Mouse (Mus musculus) megakaryocyte, embryonic 14.5 days (primary cell): ENCODE measurements around the gene Pdia5.

Experiments used
- FLI1 ChIP-seq: IDR thresholded peaks from 2 replicates; pipeline ENCODE4 v1.6.1; 2012; ENCODE audit warnings: low read length, inconsistent platforms, mixed read lengths
- GATA1 ChIP-seq: IDR thresholded peaks from 3 replicates; pipeline ENCODE4 v1.6.1; 2012; ENCODE audit warnings: mixed read lengths, low read length, inconsistent platforms, borderline replicate concordance

DNA sequence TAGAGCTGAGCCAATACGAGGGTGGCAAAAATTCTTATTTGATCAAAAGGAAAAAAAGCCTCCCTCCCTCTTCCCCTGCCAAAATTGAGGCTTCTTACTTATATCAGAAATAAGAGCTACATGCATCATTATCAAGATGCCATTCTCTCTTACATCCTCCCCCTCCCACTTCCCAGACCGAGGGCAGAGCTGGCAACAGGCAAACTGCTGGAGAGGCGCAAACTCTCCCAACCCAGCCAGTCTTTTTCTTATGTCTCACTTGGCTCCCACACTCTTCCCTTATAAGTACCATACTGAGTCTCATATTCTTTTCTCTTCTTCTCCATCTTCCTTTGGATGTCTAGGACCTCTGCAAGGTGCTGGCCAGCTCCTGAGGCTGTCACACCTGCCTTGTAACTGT, 44.0 kb upstream of the Pdia5 start:
- no peak for TF ChIP-seq GATA1
- no peak for TF ChIP-seq FLI1
